Mouse (Mus musculus) ES-CJ7 (cell line): Measurements from ENCODE around the gene Wnk2.
"Not testable (repeated sequence)": the region's sequence is repeated elsewhere in the genome, so short reads cannot be mapped to it uniquely, and the experiment has no call there.

ENCODE experiments used
- DNase-seq: peaks from one replicate; pipeline ENCODE4 v3.0.0; 2011; ENCODE audit warnings: low read depth, low spot score

Wnk2 gene

DNA sequence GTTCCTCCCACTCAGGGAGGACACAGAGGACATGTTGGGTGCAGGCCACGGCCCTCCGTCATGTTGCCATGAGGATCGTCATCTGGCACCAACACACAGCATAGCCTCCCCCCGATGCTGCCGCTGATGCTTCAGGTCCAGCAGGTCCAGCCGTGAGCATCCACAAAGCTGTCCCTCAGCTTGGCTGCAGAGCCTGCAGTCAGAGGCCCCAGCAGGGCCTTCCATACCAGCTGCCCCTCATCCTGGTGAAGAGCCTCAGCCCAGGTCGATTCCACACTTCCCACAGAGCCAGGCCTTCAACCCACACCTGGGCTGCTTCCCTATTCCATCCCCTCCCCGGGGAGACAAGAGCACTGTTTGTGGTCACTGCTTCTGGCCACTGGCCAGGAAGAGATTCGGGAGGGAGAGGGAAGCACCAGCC, 54.3 kb downstream of the Wnk2 start:
- DNase-seq: no peak

DNA sequence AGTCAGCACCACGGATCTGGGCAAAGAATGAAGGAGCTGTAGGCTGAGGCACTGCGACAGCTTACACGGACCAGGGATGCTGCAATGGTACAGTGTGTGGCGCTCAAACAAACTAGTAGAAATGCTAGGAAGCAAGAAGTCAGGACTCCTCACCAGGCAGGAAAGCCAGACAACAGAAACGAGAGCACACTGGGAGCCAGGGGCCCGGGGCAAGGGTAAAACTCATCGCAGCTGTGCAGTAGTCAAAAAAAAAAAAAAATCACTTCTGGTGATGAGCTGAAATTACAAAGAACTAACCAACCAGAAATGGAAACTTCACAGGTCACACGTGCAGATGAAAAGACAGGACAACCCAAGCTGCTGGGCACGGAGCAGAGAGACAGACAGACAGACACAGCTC, 55.2 kb downstream of the Wnk2 start:
- DNase-seq: no peak

- no peak for DNase-seq
These were observed 57.6 kb downstream of the Wnk2 start for GRCm38 (mm10) chr13:49090176-49090575.

DNA sequence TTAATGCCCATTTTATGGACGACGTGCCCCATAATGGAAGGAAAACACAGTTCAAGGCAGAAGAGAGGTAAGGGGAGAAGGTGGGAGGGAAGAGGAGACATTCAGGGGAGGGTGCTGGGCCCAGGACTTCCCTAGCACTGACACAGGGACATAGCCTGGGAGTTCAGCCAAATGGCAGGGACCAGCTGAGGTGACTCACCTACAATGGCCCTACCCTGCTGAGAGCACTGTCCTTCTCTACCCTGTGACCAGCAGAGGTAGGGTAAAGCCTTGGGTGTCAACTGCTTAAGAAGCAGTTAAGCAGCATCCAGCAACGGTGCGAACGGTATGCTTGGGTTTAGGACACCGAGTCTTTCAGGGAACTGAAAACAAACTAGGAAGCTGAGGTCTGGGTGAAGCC, 58.9 kb downstream of the Wnk2 start:
- DNase-seq: no peak

- no peak for DNase-seq
These were observed 60.4 kb downstream of the Wnk2 start for GRCm38 (mm10) chr13:49087420-49087819.

DNA sequence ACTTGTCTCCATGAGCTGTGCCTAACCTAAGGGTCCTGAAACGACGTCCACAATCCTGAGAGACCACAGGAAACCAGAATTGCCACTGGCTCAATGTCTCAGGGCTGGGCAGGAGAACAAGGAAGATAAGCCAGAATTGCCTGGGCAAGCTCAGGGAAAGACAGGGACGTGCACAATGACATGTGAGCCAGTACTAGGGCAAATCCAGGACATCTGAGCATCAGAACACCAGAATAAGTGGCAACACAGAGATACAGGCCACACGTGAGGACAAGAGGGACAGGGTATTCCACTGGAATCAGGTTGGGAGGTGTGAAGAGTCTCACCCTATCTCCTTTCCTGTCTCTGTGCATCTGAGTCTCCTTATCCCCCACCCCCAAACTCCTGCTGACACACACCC, 61.4 kb downstream of the Wnk2 start:
- no peak for DNase-seq

DNA sequence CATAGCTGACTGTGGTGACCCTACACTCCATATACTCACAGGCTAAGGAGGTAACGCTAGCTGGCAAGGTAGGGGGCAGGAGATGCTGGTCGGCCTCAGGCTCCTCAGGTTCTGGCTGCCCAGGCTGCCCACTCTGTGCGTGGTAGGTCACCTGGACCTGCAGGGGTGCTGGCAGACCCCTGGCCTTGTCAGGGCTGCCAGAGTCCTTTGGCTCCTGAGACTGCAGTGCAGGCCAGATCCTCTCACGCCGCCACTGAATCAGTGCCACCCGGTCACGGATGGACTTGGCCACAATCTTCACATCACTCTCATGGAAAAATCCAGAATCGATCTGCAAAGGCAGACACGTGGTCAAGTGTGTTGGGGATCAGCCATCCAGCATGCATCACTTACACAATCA, 62.6 kb downstream of the Wnk2 start:
- DNase-seq: no peak

DNA sequence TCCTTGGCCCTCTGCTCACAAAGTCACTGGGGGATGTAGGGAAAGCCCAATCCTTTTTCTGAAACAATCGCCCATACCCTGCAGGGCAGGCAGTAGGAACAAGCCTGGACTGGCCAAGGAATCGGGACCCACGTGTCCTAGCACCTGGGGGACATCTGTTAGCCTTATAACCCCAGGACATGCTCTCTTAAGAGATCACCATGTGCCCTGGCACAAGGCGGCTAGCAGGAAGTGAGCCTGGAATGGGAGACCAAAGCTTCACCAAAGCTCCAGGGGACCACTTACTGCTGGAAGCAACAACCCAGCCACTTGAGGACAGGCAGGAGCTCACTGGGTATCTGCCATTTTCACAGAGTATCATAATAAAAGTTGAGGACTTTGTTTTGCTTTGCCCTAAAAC, 63.0 kb downstream of the Wnk2 start:
- no peak for DNase-seq

GRCm38 (mm10) chr13:49083941-49084340, 63.9 kb downstream of the Wnk2 start:
- DNase-seq: no peak

- DNase-seq: no peak
These were observed 65.5 kb downstream of the Wnk2 start for GRCm38 (mm10) chr13:49082151-49082879.

DNA sequence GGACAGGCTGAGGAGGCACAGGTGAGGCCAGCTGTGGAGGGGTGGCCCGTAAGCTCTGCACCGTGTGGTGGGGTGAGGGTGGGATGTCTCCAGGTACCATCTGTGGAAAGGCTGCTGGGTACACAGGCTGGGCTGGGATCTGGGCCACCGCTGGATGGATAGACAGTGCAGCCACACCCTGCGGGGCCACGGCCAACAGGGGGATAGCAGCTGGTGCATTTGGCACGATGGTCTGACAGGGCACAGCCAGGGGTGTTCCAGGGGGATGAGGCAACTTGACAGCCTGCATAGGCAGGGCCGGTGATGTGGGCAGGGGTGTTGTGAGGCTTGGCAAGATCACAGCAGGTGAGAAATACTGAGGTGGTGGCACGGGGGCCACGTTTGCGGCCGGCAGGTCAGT, 71.6 kb downstream of the Wnk2 start:
- no peak for DNase-seq

- no peak for DNase-seq
These were observed 72.4 kb downstream of the Wnk2 start for GRCm38 (mm10) chr13:49075377-49075776.

DNA sequence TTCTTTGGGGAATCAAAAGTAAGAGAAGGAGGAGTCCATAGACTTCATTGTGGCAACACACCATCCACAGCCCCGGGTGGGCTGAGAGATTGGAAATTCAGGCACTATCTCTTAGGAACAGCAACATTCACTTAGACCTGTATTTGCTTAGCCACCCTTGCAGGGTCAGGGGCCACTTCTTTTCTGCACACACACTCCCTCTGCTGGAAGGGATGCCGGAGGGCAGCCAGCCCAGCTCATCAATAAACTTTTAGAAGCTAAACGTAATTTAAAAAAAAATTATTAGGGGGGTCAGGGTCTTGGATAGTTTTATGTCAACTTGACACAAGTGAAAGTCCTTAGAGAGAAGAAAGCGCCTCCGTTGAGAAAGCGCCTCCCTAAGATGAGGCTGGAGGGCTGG, 74.5 kb downstream of the Wnk2 start:
- DNase-seq: no peak

DNA sequence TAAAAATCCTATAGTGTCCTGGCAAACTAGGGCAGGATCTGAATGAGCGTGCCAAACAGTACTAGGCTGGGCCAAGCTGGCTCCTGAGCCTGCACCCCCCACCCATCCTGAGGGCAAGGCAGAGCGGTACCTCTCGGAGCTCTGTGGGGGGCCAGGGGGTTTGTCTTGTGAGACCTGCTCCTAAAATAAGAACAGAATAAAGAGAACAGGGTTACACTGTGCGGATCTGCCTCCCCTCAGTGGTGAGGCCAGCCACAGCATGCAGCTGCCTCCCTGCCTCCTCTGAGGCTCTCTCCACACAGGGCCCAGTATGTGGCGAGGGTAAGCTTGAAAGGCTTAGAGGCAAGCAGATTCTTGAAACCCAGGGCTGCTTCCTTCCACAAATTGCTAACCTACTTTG, 76.0 kb downstream of the Wnk2 start:
- DNase-seq: no peak

- no peak for DNase-seq
These were observed 77.8 kb downstream of the Wnk2 start for GRCm38 (mm10) chr13:49069979-49070378.

GRCm38 (mm10) chr13:49069393-49069792, 78.4 kb downstream of the Wnk2 start:
- DNase-seq: no peak

DNA sequence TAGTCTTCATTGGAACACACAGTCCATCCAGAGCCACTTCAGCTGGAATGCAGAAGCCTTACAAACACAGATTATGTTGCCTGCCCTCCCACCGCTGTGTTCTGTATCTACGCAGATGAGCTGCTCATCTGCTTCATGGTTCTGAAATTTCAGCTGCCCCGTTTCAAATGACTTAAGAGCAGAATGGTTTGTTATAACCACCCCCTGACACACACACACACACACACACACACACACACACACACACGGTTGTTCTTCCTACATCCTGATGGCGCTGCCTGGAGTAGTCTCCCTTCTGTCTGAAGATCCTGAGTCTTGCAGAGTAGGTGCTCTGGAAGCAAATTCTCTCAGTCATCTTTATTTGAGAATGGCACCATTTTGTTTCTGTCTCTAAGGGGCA, 83.6 kb downstream of the Wnk2 start:
- no peak for DNase-seq

- DNase-seq: no peak
These were observed 87.4 kb downstream of the Wnk2 start for GRCm38 (mm10) chr13:49060456-49060855.

DNA sequence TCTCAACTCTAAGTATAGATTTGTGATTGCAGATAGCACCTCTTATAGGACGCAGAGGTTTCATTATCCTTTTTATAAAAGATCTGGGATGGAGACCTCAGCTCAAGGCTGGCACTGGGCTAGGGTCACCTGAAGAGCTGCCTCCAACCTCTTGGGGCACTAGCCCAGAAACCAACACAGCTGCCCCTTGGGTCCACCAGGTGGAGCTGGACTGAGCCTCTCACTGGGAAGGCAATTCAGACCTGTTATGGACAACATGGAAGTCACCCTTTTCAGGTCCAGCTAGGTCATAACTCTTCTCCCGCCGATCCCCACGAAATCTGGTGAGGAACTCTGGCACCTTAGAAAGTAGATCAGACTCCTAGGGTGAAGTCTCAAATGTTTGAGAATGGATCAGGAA, 89.3 kb downstream of the Wnk2 start:
- DNase-seq: no peak

GRCm38 (mm10) chr13:49056304-49056703, 91.5 kb downstream of the Wnk2 start:
- DNase-seq: no peak

DNA sequence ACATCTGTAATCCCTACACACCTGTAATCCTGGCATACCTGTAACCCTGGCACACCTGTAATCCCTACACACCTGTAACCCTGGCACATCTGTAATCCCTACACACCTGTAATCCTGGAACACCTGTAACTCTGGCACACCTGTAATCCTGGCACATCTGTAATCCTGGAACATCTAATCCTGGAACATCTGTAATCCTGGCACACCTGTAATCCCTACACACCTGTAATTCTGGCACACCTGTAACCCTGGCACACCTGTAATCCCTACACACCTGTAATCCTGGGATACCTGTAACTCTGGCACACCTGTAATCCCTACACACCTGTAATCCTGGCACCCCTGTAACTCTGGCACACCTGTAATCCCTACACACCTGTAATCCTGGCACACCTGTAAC, 93.1 kb downstream of the Wnk2 start:
- DNase-seq: not testable (repeated sequence)

GRCm38 (mm10) chr13:49053333-49053732, 94.5 kb downstream of the Wnk2 start:
- DNase-seq: no peak

GRCm38 (mm10) chr13:49052512-49052911, 95.3 kb downstream of the Wnk2 start:
- peak; percentile 36 for DNase-seq

DNA sequence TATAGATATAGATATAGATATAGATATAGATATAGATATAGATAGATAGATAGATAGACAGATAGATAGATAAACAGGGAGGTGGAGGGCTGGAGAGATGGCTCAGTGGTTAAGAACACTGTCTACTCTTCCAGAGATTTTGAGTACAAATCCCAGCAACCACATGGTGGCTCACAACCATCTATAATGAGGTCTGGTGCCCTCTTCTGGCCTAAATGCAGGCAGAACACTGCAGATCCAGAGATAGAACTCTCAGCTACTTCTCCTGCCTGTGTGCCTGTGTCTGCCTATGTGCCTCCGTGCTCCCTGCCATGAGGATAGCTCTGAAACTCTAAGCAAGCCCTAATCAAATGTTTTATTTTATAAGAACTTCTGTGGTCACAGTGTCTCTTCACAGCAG, 100.4 kb downstream of the Wnk2 start:
- peak; percentile 35 for DNase-seq
